Mouse (Mus musculus) heart, embryonic 13.5 days (tissue): ENCODE measurements around the gene Bub3. TPM values are rescaled to one million over a fixed set of nuclear protein-coding genes. Genes with fewer than 3 reads are reported as not detected.

Experiments used
- ATAC-seq: fragments of 200-750 bp; cut with Nextera tagmentation; 2 replicates; pipeline ENCODE4 v1.8.0; 2017; ENCODE audit warnings: moderate TSS enrichment; ENCODE audit not compliant: insufficient number of reproducible peaks, low FRiP score, low TSS enrichment; ENCODE audit errors: extremely low read depth
- H3K27ac ChIP-seq: fragments of 300-500 bp; sonication (generic); replicated peaks from 2 replicates; pipeline ENCODE4 v1.5.1; 2015; ENCODE audit warnings: moderate library complexity, mild to moderate bottlenecking, inconsistent platforms
- H3K27me3 ChIP-seq: fragments of 300-500 bp; sonication (generic); replicated peaks from 2 replicates; pipeline ENCODE4 v1.6.1; 2015; ENCODE audit warnings: mild to moderate bottlenecking, inconsistent platforms
- H3K36me3 ChIP-seq: fragments of 300-500 bp; sonication (generic); 2 replicates; pipeline ENCODE4 v1.6.1; 2015; ENCODE audit warnings: mild to moderate bottlenecking, inconsistent platforms
- H3K4me1 ChIP-seq: fragments of 300-500 bp; sonication (generic); 2 replicates; pipeline ENCODE4 v1.6.1; 2015; ENCODE audit warnings: inconsistent platforms
- H3K4me2 ChIP-seq: fragments of 300-500 bp; sonication (generic); 2 replicates; pipeline ENCODE4 v1.6.1; 2015; ENCODE audit warnings: inconsistent platforms, mild to moderate bottlenecking, moderate library complexity
- H3K4me3 ChIP-seq: fragments of 300-500 bp; sonication (generic); 2 replicates; pipeline ENCODE4 v1.5.1; 2015; ENCODE audit warnings: moderate library complexity, mild to moderate bottlenecking, inconsistent platforms
- H3K9ac ChIP-seq: fragments of 300-500 bp; sonication (generic); 2 replicates; pipeline ENCODE4 v1.6.1; 2015; ENCODE audit warnings: inconsistent platforms, mild to moderate bottlenecking, moderate library complexity
- H3K9me3 ChIP-seq: fragments of 300-500 bp; sonication (generic); 2 replicates; pipeline ENCODE4 v1.6.1; 2016; ENCODE audit warnings: inconsistent platforms
- WGBS: fragments of 180-500 bp; shearing (Covaris S2); methylation state at CpG from one replicate; pipeline ENCODE4 v1.1.7; 2015; ENCODE audit warnings: mixed read lengths; 5-methylcytosine and 5-hydroxymethylcytosine counted together
- polyA plus RNA-seq: library from polyadenylated mRNA; unstranded; fragments of >200 nt; fragmentation: Nextera tagmentation; extraction: Ambion mirVana; gene quantifications from 2 replicates; pipeline ENCODE4 v1.2.1, GENCODE M21; 2015

The Bub3 gene
- polyA plus RNA-seq, result 130 and 143 TPM in 2 replicates

DNA sequence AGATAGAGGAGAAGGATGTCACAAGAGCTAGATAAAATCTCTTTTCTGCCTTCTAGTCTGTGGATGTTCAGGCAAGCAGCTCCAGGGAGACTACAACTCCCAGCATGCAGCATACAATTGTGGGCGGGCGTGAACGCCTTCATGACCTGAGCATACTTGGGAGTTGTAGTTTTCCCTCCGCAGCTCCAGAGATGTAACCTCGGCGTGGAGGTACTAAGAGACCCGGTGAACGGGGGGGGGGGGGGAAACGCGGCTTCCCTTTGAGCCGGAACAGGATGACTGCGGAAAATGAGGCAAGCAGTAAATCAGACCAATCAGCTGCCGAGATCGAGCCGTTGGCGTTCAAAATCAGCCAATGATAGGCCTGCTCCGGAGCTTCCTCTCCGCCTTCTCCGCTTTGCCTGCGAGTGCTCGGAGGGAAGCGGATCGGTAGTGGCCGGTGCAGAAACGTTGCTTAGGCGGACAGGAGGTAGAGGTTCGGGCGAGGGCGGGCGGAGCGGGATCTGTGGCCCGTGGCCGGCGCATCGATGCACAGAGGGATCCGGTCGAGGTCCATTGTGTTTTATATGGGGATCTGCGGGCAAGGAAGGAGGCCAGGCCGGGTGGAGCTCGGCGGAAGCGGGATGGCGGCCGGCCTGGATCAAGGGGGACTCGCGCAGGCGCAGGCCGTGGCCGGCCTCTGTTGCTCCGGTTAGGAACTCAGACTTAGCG lies at the start of gene Bub3:
Bub3 (plus strand) TSS at position 237 of the 711 bp plus-strand sequence.
- peak within 1 kb of the TSS; percentile 91 for H3K27ac ChIP-seq
- H3K9me3 ChIP-seq, result no peaks in the 10 kb centered on the region
- ATAC-seq, result peak; percentile 88
- H3K4me2 ChIP-seq, result peak within 1 kb of the TSS; percentile 88
- H3K27me3 ChIP-seq, result peaks cover 45% of the 10 kb centered on the region
- H3K4me3 ChIP-seq, result peak within 1 kb of the TSS; percentile 88
- H3K9ac ChIP-seq, result peak within 1 kb of the TSS; percentile 88
- peaks cover 35% of the 10 kb centered on the region for H3K4me1 ChIP-seq
- under 1% methylated on average over 50 of the region's 51 CpGs for WGBS
- peaks cover 34% of the 10 kb centered on the region for H3K36me3 ChIP-seq

DNA sequence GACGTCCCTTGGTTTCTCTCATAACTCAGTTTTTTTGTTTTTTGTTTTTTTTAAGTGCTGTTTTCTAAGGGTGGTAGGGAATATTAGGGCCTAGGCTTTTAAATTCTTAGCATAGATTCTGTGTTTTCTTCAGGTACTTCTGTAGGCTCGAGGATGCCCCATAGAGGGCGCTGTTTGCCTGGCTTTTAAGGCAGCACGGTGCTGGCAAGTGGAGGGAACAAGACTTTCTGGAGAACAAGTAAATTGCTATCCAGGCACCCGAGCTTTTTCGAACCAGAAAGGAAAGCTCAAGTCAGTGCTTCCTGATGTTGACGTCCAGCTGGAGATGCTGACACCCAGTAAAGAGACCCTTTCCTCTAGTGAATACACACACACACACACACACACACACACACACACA lies 20.0 kb upstream of the Bub3 start:
- under 1% methylated on average over 7 of the region's 7 CpGs for WGBS
- Histone ChIP-seq H3K9ac (no peak overlapping the region), H3K27me3 (peaks cover 94% of the 10 kb centered on the region), H3K36me3 (no peaks in the 10 kb centered on the region), H3K9me3 (no peaks in the 10 kb centered on the region), H3K27ac (no peak overlapping the region), H3K4me2 (no peak overlapping the region), H3K4me3 (no peak overlapping the region), H3K4me1 (peaks cover 29% of the 10 kb centered on the region)
- no peak for ATAC-seq

DNA sequence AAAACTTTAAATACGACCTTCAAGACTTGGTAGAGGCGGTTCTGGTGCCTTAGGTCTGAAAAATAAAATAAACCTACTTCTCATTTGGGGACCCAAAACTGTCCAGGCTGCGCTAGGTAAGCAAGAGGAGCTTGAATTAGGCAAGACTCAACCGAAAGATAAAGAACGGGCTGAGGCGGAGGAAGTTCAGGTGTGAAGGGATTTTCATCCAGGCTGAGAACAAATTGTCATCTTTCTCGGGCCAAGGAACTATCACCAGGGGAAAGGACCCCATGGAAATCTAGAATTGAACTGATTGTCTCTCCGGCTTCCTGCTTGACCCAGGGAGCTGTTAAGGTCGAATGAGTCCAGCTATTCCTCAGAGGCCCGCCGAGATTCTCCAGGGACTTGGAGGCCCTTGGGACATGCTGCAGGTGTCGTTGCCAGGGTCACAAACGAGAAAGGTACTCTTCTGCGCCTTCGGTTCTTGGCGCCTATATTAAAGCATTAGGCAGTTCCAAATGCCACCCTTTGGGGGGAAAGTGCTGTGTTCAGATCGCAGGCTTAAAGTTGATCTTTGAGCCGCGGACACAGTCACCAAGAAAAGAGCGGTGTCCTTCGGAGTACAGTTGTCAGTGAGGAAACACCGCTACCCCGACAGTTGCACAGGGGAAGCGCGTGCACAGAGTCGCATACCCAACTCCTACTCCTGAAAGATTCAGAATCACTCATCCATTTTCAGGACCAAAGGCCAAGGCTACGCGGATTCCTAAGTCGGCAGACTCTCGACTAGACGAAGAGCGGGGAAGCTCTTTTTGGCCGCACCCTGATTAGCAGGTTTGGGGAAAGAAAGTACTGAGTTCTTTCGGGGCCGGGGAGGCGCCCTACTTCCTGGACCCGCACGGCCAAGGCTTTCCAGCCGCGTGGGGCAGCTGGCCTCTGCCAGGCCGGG lies 18.6 kb upstream of the Bub3 start:
- Histone ChIP-seq H3K9me3 (no peaks in the 10 kb centered on the region), H3K36me3 (no peaks in the 10 kb centered on the region), H3K9ac (no peak overlapping the region), H3K27ac (no peak overlapping the region), H3K4me3 (peak overlapping the region; percentile 50), H3K4me2 (peak overlapping the region; percentile 71), H3K4me1 (peaks cover 29% of the 10 kb centered on the region), H3K27me3 (peaks cover 100% of the 10 kb centered on the region)
- no peak for ATAC-seq
- WGBS, result 3% methylated on average over 41 of the region's 41 CpGs

DNA sequence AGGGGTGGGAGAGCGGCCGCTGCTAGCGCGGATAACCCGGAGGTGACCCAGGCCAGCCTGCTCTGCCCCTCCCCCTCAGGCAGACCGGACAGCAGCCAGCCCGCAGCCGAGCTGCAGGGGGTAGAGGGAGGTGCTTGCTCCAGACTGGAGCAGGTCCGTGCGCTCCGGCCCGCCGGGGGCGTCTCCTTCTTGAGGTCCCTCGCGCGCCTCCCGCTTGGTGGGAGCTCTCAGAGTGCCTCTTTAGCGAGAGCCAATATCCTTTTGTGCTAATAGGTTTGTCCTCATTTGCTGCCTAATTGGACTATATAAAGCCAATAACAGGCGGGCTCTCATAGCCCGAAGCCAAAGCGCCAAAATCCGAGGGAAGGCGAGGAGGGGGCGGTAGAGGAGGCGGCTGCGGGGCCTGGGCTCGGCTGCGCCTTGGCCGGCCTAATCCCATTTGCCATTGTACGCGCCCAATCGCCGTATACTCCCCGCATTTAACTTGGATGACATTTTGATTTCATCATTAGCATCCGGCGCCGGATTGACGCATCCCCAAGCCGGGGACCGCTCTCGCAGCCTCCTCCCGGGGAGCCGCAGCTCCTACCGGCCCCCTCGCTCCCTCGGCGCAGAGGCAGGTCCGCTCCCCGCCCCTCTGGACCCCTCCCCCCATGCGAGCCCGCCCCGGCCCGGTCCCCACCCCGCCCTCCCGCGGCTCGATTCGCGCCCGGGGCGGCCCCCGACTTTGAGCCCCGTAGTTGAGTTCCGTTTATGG lies 17.7 kb upstream of the Bub3 start, which contains the start of gene Hmx3:
Hmx3 (plus strand) TSS at position 753 of the 757 bp plus-strand sequence.
- 1% methylated on average over 65 of the region's 65 CpGs for WGBS
- Histone ChIP-seq H3K9ac (no peak within 1 kb of the TSS), H3K9me3 (no peaks in the 10 kb centered on the region), H3K4me2 (peak within 1 kb of the TSS; percentile 71), H3K4me3 (peak within 1 kb of the TSS; percentile 50), H3K27ac (no peak within 1 kb of the TSS), H3K4me1 (peaks cover 29% of the 10 kb centered on the region), H3K27me3 (peaks cover 100% of the 10 kb centered on the region), H3K36me3 (no peaks in the 10 kb centered on the region)
- ATAC-seq, result no peak

DNA sequence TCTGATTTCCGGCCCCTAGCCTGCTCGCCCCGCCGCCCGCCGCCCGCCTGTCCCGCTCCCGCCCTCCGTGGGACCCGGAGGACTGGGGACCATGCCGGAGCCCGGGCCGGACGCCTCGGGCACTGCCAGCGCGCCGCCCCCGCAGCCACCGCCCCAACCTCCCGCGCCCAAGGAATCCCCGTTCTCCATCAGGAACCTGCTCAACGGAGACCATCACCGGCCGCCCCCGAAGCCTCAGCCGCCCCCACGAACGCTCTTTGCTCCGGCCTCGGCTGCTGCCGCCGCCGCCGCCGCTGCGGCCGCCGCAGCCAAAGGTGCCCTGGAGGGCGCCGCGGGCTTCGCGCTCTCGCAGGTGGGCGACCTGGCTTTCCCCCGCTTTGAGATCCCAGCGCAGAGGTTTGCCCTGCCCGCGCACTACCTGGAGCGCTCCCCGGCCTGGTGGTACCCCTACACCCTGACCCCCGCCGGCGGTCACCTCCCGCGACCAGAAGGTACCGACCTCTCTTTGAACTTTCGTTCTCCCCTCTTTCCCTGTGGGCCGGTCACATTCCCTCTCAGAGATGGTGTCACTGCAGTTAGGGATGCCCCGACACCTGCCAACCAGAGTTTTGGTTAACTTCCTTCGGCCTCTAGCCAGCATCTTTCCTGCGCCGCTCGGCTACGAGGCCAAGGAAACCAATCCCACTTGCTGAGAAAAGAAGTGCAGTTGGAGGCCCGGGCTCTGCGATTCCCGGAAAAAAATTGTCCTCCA lies 17.0 kb upstream of the Bub3 start:
- Histone ChIP-seq H3K4me2 (peak overlapping the region; percentile 71), H3K4me3 (peak overlapping the region; percentile 50), H3K36me3 (no peaks in the 10 kb centered on the region), H3K9ac (no peak overlapping the region), H3K4me1 (peaks cover 29% of the 10 kb centered on the region), H3K9me3 (no peaks in the 10 kb centered on the region), H3K27ac (no peak overlapping the region), H3K27me3 (peaks cover 100% of the 10 kb centered on the region)
- WGBS, result under 1% methylated on average over 71 of the region's 71 CpGs
- ATAC-seq, result no peak

DNA sequence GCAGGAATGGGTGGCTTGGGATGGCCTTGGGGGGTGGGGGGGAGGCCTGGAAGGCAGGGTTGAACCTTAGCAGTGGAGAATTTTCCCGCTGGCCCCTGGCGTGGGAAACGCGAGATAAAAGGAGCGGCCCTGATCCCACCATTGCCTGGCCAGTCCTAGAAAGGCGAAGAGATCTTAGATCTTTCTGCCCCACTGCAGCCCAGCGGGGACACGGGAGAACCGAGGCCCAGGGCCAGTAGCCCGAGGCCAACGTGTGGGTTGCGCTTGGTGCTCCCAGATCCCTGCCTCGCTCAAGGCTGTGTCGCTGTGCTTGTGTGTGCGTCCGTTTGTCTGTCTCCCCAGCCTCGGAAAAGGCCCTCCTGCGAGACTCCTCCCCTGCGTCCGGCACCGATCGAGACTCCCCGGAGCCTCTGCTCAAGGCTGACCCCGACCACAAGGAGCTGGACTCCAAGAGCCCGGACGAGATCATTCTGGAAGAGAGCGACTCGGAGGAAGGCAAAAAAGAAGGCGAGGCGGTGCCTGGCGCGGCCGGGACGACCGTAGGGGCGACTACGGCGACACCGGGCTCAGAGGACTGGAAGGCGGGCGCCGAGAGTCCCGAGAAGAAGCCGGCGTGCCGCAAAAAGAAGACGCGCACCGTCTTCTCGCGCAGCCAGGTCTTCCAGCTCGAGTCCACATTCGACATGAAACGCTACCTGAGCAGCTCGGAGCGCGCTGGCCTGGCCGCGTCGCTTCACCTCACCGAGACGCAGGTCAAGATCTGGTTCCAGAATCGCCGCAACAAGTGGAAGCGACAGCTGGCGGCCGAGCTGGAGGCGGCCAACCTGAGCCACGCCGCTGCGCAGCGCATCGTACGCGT lies 16.2 kb upstream of the Bub3 start:
- Histone ChIP-seq H3K9me3 (no peaks in the 10 kb centered on the region), H3K9ac (no peak overlapping the region), H3K27ac (no peak overlapping the region), H3K36me3 (no peaks in the 10 kb centered on the region), H3K27me3 (peaks cover 100% of the 10 kb centered on the region), H3K4me3 (peak overlapping the region; percentile 50), H3K4me1 (peaks cover 29% of the 10 kb centered on the region), H3K4me2 (peak overlapping the region; percentile 71)
- WGBS, result under 1% methylated on average over 75 of the region's 75 CpGs
- ATAC-seq, result no peak

DNA sequence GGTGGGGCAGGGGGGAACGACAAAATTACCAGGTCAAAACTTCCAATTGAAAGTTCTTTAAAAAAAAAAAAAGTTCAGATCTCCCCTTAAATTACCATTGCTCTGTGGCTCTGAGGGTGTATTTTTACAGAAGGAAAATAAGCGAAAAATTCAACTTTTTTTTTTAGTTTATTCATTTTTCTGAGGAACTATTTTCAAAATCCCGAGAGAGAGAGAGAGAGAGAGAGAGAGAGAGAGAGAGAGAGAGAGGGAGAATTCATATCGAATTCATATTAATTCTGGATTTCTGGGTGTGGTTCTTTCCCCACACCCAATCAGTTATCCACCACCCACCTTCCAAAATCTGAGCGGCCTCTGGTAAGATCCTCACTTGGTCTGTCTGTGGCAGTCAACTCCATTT lies 15.2 kb upstream of the Bub3 start:
- no peak overlapping the region for H3K4me3 ChIP-seq

DNA sequence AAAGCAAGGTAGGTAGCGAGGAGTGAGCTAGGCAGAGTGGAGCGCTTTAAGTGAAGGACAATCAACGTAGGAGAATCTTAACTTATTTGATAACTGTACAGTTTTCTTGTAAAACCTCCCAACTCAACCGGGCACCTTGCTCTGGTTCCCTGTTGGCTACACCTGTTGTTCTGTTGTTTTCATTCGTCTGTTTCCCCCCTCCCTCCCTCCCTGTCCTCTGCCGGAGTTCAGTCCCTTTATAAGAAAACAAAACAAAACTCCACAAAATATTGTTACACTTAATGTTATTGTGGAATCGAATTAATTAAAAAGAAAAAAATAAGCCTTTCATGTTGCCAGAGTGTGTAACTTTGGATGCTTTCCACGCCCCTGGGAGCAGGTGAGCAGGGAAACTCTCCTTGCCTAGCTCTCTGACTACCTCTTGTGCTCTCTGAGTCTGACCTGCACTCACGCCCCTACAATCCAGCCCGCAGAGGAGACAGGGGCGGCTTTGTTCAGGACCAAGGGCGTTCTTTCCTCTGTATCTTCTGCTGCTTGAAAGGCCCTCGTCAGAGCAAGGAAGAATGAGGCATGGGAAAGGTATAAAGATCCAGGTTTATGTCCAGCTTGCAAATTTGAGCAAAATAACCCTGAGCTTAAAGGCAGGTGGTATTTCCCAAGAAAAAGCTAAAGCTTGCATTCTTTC lies 14.2 kb upstream of the Bub3 start:
- H3K27me3 ChIP-seq, result peaks cover 100% of the 10 kb centered on the region
- H3K4me1 ChIP-seq, result peaks cover 29% of the 10 kb centered on the region
- ATAC-seq, result no peak
- H3K27ac ChIP-seq, result no peak overlapping the region
- H3K4me3 ChIP-seq, result no peak overlapping the region
- no peaks in the 10 kb centered on the region for H3K36me3 ChIP-seq
- no peak overlapping the region for H3K4me2 ChIP-seq
- H3K9me3 ChIP-seq, result no peaks in the 10 kb centered on the region
- no peak overlapping the region for H3K9ac ChIP-seq
- 3% methylated on average over 13 of the region's 13 CpGs for WGBS

More for the DNA sequence above, 15.2 kb upstream of the Bub3 start:
- Histone ChIP-seq H3K27me3 (peaks cover 100% of the 10 kb centered on the region), H3K36me3 (no peaks in the 10 kb centered on the region), H3K9ac (no peak overlapping the region), H3K4me1 (peaks cover 29% of the 10 kb centered on the region), H3K9me3 (no peaks in the 10 kb centered on the region), H3K27ac (no peak overlapping the region), H3K4me2 (no peak overlapping the region)
- WGBS, result 0% methylated on average over 5 of the region's 5 CpGs
- no peak for ATAC-seq

DNA sequence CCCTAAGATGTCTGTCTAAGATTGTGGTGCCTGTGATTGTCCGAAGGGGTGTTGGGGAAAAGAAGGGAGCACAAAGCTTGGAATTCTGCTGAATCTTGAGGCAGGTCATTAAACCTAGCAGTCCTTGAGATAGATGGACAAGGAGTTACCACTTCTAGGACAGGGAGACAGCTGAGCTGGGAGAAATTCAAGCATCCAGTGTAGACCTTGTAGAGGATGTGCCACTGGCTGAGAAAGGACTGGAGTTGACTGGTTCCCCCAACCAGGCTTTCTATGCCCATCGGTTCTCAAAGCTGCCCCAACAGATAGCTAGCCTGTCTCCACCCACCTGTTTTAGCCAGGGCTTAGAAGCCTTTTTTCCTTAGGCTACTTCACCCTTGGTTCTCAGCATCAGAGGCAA lies 13.6 kb upstream of the Bub3 start:
- H3K4me3 ChIP-seq, result no peak overlapping the region
- no peak for ATAC-seq
- no peaks in the 10 kb centered on the region for H3K36me3 ChIP-seq
- H3K27ac ChIP-seq, result no peak overlapping the region
- no peak overlapping the region for H3K4me2 ChIP-seq
- peaks cover 100% of the 10 kb centered on the region for H3K27me3 ChIP-seq
- 1% methylated on average over 2 of the region's 2 CpGs for WGBS
- H3K9ac ChIP-seq, result no peak overlapping the region
- H3K4me1 ChIP-seq, result peaks cover 29% of the 10 kb centered on the region
- no peaks in the 10 kb centered on the region for H3K9me3 ChIP-seq
